Mouse (Mus musculus): ENCODE results near the gene Magi2.

DNA sequence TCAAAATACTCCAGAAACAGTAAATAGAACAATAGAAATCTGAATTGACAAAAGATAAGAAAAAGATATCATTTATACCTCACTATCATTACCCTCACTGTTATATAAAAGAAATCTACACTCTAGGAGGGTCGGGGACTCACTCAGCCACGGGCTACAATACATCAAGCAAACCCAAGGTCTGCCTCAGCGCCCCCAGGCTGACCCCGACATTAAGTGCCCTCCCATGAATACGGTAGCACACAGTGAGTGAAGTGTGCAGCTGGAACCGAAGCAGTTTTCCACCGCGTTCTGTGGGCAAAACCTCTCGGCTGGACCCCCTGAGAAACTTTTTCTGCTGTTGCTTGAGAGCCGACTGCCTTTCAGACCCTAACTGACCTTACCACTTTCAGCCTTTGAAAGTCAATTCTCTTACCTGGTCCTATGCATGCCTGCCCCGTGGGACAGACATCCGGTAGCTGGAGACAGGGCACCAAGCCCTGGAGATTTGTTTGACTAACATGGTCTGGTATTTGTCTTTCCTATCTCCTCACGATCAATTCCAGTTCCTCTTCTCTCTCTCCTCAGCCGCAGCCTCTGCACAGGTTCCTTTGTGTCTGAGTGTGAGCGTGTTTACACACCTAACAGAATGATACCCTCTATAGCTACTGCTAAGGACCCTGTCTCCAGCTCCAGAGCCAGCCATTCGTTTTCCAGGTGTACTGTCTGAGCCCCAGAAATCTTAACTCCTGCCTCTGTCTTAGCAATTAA, 1285.7 kb downstream of the Magi2 start:
- TF ChIP-seq CTCF (IDR thresholded peaks at IDR 0.05; ENCODE audit: extremely low read depth, insufficient read length, insufficient replicate concordance, low read depth, low read length) (no peak), POLR2A (IDR thresholded peaks at IDR 0.05; ENCODE audit: low read depth, low read length) (no peak)
